Mouse (Mus musculus) spleen, adult 2 months (tissue): Measurements from ENCODE around the gene Fam171a2. TPM values are rescaled to one million over a fixed set of nuclear protein-coding genes. Genes with fewer than 3 reads are reported as not detected.

Source experiments
- DNase-seq, 2 experiments: peaks; one replicate each; pipeline versions ENCODE4 v3.0.0 to v3.0.0-alpha.2; 2012 to 2021; ENCODE audit warnings: low spot score in 2 of 2, low read depth in 1 of 2
- H3K27ac ChIP-seq: fragments of 200-500 bp; 2 replicates; pipeline ENCODE4 v1.5.1; 2012; ENCODE audit warnings: low read length, inconsistent platforms; ENCODE audit not compliant: insufficient read depth
- H3K27me3 ChIP-seq: fragments of 200-500 bp; 2 replicates; pipeline ENCODE4 v1.6.1; 2012; ENCODE audit warnings: mild to moderate bottlenecking, moderate library complexity, low read length, inconsistent platforms; ENCODE audit not compliant: control insufficient read depth, insufficient read depth
- H3K36me3 ChIP-seq: fragments of 200-500 bp; 2 replicates; pipeline ENCODE4 v1.6.1; 2012; ENCODE audit warnings: mild to moderate bottlenecking, low read length, inconsistent platforms; ENCODE audit not compliant: control insufficient read depth, insufficient read depth
- H3K4me1 ChIP-seq: fragments of 200-500 bp; 2 replicates; pipeline ENCODE4 v1.6.1; 2011; ENCODE audit warnings: inconsistent platforms; ENCODE audit not compliant: control insufficient read depth, insufficient read depth, insufficient read length
- H3K4me3 ChIP-seq: fragments of 200-500 bp; 2 replicates; pipeline ENCODE4 v1.5.1; 2011; ENCODE audit warnings: mild to moderate bottlenecking, inconsistent platforms; ENCODE audit not compliant: insufficient read depth, insufficient read length; ENCODE audit errors: extremely low read depth
- CTCF ChIP-seq: fragments of 200-500 bp; IDR thresholded peaks from 2 replicates; pipeline ENCODE4 v1.5.1; 2011; ENCODE audit warnings: mild to moderate bottlenecking, inconsistent platforms; ENCODE audit not compliant: insufficient read depth, insufficient read length, insufficient replicate concordance; ENCODE audit errors: extremely low read depth
- POLR2A ChIP-seq: fragments of 200-500 bp; IDR thresholded peaks from 2 replicates; pipeline ENCODE4 v1.6.1; 2011; ENCODE audit warnings: low read depth, low read length, inconsistent platforms
- WGBS: fragments of 180-500 bp; shearing (Covaris S2); methylation state at CpG from one replicate; pipeline ENCODE4 v1.1.7; 2018; 5-methylcytosine and 5-hydroxymethylcytosine counted together
- polyA plus RNA-seq: library from polyadenylated mRNA; depleted of rRNA; stranded (reverse); fragments of >200 nt; gene quantifications from 2 replicates; pipeline ENCODE4 v1.2.3, GENCODE M21; 2012

Fam171a2 gene
- polyA plus RNA-seq, 1 experiment = 5.2 TPM

DNA sequence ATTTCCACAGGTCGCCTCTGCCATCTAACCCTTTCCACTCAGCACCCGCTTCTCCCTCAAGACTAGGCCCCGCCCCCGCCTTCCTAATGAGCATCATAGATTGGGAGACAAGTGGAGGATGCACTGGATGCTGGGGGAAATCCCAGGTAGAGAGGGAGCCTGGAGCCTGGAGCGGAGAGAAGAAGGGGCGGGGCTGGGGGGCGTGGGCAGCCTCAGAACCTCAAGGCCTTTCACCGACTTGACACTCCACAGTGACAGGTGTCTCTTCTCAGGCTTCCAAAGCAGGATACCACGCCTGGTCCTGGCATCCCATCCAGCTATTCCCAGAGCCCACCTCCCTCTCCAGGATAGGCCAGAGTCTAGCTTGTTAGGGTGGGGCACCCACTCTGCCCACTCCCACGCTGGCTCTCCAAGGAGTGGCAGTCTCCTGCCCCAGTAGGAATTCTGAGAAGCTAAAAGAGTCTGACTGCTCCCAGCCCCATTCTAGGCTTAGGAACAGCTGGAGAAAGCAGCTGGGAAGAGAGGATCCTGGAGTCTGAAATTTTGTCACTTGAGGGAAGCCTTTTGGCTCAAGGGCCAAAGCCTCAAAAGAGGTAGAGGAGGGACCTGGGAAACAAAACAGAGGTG, 2.1 kb downstream of the Fam171a2 start:
- 79% methylated on average over 10 of the region's 10 CpGs for WGBS
- TF ChIP-seq CTCF (no peak), POLR2A (no peak)
- H3K27me3 ChIP-seq = peaks cover 19% of the 10 kb centered on the region
- H3K4me3 ChIP-seq = no peak overlapping the region
- H3K4me1 ChIP-seq = peaks cover 6% of the 10 kb centered on the region; the same call in 1 of the 2 replicates
- H3K27ac ChIP-seq = no peak overlapping the region
- DNase-seq = no peak
- no peaks in the 10 kb centered on the region for H3K36me3 ChIP-seq

DNA sequence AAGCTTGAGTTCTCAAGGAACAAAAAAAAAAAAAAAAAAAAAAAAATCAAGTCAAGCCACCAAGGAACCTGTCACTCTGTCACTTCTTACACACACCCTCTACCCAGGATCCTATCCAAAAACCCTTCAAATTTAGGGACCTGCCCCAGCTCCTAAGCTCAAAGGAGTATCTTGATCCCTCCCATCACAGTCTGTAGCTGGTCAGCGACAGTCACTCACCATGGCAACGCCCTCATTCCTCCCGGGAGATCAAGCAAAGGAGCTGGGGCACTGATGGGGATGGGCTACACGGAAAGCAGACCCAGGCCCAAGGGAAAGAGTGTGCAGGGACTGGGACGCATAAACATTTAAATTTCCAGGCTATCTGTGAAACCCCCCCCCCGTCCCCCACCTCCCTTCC, 2.7 kb downstream of the Fam171a2 start:
- peaks cover 19% of the 10 kb centered on the region for H3K27me3 ChIP-seq
- no peak for DNase-seq
- WGBS = 79% methylated on average over 6 of the region's 6 CpGs
- no peaks in the 10 kb centered on the region for H3K36me3 ChIP-seq
- peaks cover 6% of the 10 kb centered on the region; the same call in 1 of the 2 replicates for H3K4me1 ChIP-seq
- no peak overlapping the region for H3K4me3 ChIP-seq
- H3K27ac ChIP-seq = no peak overlapping the region
- no peak for TF ChIP-seq CTCF
- no peak for TF ChIP-seq POLR2A

DNA sequence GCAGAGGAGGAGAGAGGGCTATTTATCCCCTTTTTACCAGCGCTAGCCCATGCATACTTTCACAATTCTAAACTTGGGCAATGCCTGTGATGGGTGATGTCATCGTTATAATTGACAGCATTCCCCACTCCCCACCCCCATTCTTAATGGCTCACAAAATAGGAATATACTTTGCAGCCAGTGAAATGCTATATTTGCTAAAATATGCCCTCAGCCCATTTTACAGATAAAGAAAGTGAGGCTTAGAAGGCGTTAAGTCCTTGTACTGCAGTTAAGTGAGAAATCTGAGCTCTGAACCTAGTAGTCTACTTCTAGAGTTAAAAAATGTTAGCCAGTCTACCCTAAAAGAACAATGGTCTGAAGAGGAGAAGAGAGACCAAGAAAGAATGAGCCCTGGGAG, 3.2 kb downstream of the Fam171a2 start:
- H3K27me3 ChIP-seq = peaks cover 19% of the 10 kb centered on the region
- H3K4me1 ChIP-seq = peaks cover 6% of the 10 kb centered on the region; the same call in 1 of the 2 replicates
- 82% methylated on average over 3 of the region's 3 CpGs for WGBS
- H3K27ac ChIP-seq = no peak overlapping the region
- no peak for DNase-seq
- TF ChIP-seq POLR2A (no peak), CTCF (no peak)
- H3K36me3 ChIP-seq = no peaks in the 10 kb centered on the region
- no peak overlapping the region for H3K4me3 ChIP-seq

DNA sequence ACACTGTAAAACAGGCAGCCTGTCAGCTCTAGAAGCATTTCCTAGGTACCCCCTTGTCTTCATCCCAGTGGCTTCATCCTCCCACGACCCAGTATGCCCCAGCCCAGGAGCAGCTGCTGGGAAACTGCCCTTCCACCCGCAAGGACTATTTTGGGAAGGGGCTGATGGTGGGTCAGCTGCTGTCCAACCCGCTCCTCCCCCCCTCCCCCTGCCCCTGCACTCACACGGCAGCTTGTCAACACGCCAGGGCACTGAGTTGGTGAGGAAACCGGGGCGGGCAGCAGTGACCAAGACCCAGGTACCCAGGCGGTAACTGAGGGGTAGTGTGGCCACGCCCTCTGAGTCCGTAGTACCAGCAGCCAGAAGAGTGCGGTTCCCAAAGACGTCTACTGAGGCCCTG, 3.7 kb downstream of the Fam171a2 start:
- 81% methylated on average over 12 of the region's 12 CpGs for WGBS
- H3K4me3 ChIP-seq = no peak overlapping the region
- no peak for DNase-seq
- H3K27ac ChIP-seq = no peak overlapping the region
- H3K27me3 ChIP-seq = peaks cover 16% of the 10 kb centered on the region
- H3K4me1 ChIP-seq = peaks cover 6% of the 10 kb centered on the region; the same call in 1 of the 2 replicates
- TF ChIP-seq POLR2A (no peak), CTCF (no peak)
- no peaks in the 10 kb centered on the region for H3K36me3 ChIP-seq

DNA sequence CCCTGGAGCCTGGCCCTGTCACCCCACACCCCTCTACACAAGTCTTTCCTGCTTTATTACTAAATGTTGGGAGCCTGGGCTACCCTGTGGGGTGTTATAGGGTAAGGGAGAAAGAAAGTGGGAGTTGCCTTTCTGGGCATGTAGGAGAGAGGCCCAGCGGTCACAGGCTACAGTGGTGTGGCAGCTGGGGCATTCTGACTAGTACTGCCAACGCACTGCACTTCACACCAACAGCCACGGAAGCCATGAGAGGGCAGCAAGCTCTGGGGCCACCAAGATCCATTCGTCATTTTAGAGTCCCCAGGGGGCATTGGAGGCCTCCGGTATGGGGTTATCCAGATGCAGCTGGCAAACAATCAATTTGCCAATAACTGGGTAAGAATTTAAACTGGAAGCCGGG, 5.4 kb downstream of the Fam171a2 start:
- H3K4me1 ChIP-seq = peaks cover 13% of the 10 kb centered on the region; the same call in 1 of the 2 replicates
- H3K4me3 ChIP-seq = no peak overlapping the region
- no peak overlapping the region for H3K27ac ChIP-seq
- no peaks in the 10 kb centered on the region for H3K36me3 ChIP-seq
- H3K27me3 ChIP-seq = peaks cover 10% of the 10 kb centered on the region
- WGBS = 91% methylated on average over 6 of the region's 6 CpGs
- DNase-seq = no peak
- TF ChIP-seq CTCF (no peak), POLR2A (no peak)

DNA sequence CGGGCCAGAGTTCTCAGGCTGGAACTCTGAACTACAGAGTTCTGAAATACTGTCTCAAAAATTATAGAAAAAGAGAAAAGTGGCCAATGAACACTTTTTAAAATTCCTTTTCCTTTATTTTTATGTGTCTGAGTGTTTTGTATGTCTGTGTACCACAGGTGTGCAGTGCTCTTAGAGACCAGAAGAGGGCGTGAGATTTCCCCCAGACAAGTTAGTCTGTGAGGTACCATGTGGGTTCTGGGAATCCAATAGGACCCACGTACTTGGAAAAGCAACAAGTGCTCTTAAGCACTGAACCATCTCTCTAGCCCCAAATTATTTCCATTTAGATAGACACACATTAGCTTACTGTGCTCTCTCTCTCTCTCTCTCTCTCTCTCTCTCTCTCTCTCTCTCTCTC, 6.0 kb downstream of the Fam171a2 start:
- peaks cover 4% of the 10 kb centered on the region for H3K27me3 ChIP-seq
- no peak for TF ChIP-seq CTCF
- TF ChIP-seq POLR2A = no peak

DNA sequence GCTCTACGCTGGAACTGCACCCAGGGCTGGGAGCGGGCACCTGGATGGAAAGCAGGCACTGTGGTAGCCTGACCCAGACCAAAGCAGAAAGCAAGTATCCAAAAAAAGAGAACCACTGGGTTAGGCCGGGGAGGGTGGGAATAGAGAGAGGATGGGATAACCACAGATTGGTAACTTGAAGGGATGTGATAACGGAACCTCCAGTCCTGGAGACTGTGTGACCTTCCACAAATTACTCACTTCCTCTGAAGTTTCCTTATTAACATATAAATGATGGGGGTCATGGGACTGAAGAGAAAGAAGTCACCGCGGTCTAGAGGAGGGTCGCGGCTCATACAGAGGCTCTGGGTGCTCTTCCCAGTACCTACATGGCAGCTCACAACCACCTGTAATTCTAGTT, 7.2 kb downstream of the Fam171a2 start:
- no peak for DNase-seq
- TF ChIP-seq POLR2A = no peak
- no peak for TF ChIP-seq CTCF
- H3K36me3 ChIP-seq = peaks cover 6% of the 10 kb centered on the region; the same call in 1 of the 2 replicates
- WGBS = 79% methylated on average over 8 of the region's 8 CpGs
- peaks cover 9% of the 10 kb centered on the region; the same call in 1 of the 2 replicates for H3K4me1 ChIP-seq
- H3K27me3 ChIP-seq = 0 out of 2 replicates have a peak, but pooled peaks cover 2% of the 10 kb centered on the region
- H3K4me3 ChIP-seq = no peak overlapping the region
- H3K27ac ChIP-seq = no peak overlapping the region

More for the DNA sequence above, 6.0 kb downstream of the Fam171a2 start:
- no peak for DNase-seq
- Histone ChIP-seq H3K4me1 (peaks cover 9% of the 10 kb centered on the region; the same call in 1 of the 2 replicates), H3K27ac (no peak overlapping the region), H3K4me3 (no peak overlapping the region), H3K36me3 (no peaks in the 10 kb centered on the region)
- WGBS = 87% methylated on average over 3 of the region's 3 CpGs
